Mouse (Mus musculus) cerebellum, adult 8-10 months (tissue): ENCODE data around the gene Hist1h4n.
"Not testable (repeated sequence)": the region's sequence is repeated elsewhere in the genome, so short reads cannot be mapped to it uniquely, and the experiment has no call there.

ENCODE experiments used
- DNase-seq: peaks from one replicate; pipeline ENCODE4 v3.0.0; 2022

Gene Hist1h4n

GRCm38 (mm10) chr13:21831418-21832394 lies at the start of gene Hist1h4n:
Gene Hist1h4n, minus strand, starts transcription at chr13:21832196.
- not testable (repeated sequence) for DNase-seq

- DNase-seq = no peak
Measured at GRCm38 (mm10) chr13:21880735-21881134, 48.7 kb upstream of the Hist1h4n start.

GRCm38 (mm10) chr13:21865503-21865902 lies 33.5 kb upstream of the Hist1h4n start:
- DNase-seq = not testable (repeated sequence)

- DNase-seq = no peak
Measured at GRCm38 (mm10) chr13:21861608-21862007, 29.6 kb upstream of the Hist1h4n start.

GRCm38 (mm10) chr13:21855698-21856162 lies 23.7 kb upstream of the Hist1h4n start:
- peak; percentile 79 for DNase-seq

GRCm38 (mm10) chr13:21855146-21855545 lies 23.1 kb upstream of the Hist1h4n start:
- peak; percentile 90 for DNase-seq

GRCm38 (mm10) chr13:21852215-21852945 lies 20.4 kb upstream of the Hist1h4n start:
- no peak for DNase-seq

- not testable (repeated sequence) for DNase-seq
Measured at GRCm38 (mm10) chr13:21850696-21851095, 18.7 kb upstream of the Hist1h4n start.

GRCm38 (mm10) chr13:21847883-21848282 lies 15.9 kb upstream of the Hist1h4n start:
- no peak for DNase-seq

GRCm38 (mm10) chr13:21846356-21846755 lies 14.4 kb upstream of the Hist1h4n start:
- DNase-seq = not testable (repeated sequence)

GRCm38 (mm10) chr13:21840508-21840907 lies 8.5 kb upstream of the Hist1h4n start:
- DNase-seq = not testable (repeated sequence)

GRCm38 (mm10) chr13:21833461-21833860 lies 1.5 kb upstream of the Hist1h4n start, which contains the start of the genes Hist1h2ap and Hist1h2br:
Gene Hist1h2ap, minus strand, starts transcription at chr13:21833507.
Gene Hist1h2br, plus strand, starts transcription at chr13:21833743.
- not testable (repeated sequence) for DNase-seq

GRCm38 (mm10) chr13:21830344-21830743 lies 1.7 kb downstream of the Hist1h4n start:
- DNase-seq = no peak

- DNase-seq = no peak
Measured at GRCm38 (mm10) chr13:21828511-21828910, 3.5 kb downstream of the Hist1h4n start.

GRCm38 (mm10) chr13:21820082-21820890 lies 11.7 kb downstream of the Hist1h4n start:
- DNase-seq = not testable (repeated sequence)

- not testable (repeated sequence) for DNase-seq
Measured at GRCm38 (mm10) chr13:21812092-21812491, 19.9 kb downstream of the Hist1h4n start.

- not testable (repeated sequence) for DNase-seq
Measured at GRCm38 (mm10) chr13:21811539-21811938, 20.5 kb downstream of the Hist1h4n start, which contains the start of gene Hist1h4m. Gene Hist1h4m, plus strand, starts transcription at chr13:21811746.

GRCm38 (mm10) chr13:21811074-21811473 lies 20.9 kb downstream of the Hist1h4n start:
- DNase-seq = not testable (repeated sequence)

GRCm38 (mm10) chr13:21810073-21810472 lies 21.9 kb downstream of the Hist1h4n start, which contains the start of the genes Hist1h2bq and Hist1h2ao:
Gene Hist1h2bq, minus strand, starts transcription at chr13:21810197.
Gene Hist1h2ao, plus strand, starts transcription at chr13:21810465.
- DNase-seq = not testable (repeated sequence)

GRCm38 (mm10) chr13:21803058-21803457 lies 28.9 kb downstream of the Hist1h4n start:
- DNase-seq = not testable (repeated sequence)

GRCm38 (mm10) chr13:21797163-21797562 lies 34.8 kb downstream of the Hist1h4n start:
- DNase-seq = not testable (repeated sequence)

GRCm38 (mm10) chr13:21795584-21795983 lies 36.4 kb downstream of the Hist1h4n start:
- DNase-seq = no peak
